In the genomic region with DNA sequence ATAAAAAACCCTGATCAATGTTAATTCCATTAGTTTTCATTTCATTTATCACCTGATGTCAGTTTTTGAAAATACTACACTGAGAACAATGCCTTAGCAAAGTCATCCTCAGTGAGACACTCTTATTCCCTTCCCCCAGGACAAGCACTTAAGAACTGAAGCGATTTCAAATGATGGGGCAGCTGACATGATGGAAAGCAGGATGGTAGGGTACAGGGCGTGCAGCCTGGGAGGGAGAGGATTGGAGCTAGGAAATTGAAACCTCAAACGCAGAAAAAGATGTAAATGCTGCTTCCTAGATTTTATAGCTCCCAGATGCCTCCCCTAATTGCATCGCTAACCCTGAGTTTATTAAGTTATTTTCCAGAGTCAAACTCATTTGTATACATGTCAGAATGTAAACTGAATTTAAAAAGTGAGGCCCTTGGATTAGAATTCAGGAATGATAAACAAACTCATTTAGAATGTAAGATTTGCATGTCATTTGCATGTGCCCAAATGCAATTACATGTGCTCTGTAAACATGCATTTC, we compare ENCODE assay signal across 21 mouse cellular contexts. TPM values are rescaled to one million over a fixed set of nuclear protein-coding genes. Genes with fewer than 3 reads are reported as not detected.
DNase-seq lines count a peak whose midpoint lies in the region; ATAC-seq lines count a peak whose summit lies in the region.
"Had no signal": no experiment of that assay in that cellular context is flagged by ENCODE, and none has a peak within 500 bp of the region (broad histone marks: within the 10 kb centered on the region; RNA-seq: fewer than 3 reads in every experiment).

No protein-coding gene starts in this region.

- H3K4me2 ChIP-seq in kidney, embryonic 14.5 days (replicated peaks; ENCODE audit: low read depth, low read length), result no peak overlapping the region
- no peak overlapping the region for H3K4me2 ChIP-seq in neural tube, embryonic 12.5 days (replicated peaks)
- H3K4me2 ChIP-seq: embryonic facial prominence, embryonic 12.5 days; limb, embryonic 15.5 days; liver, embryonic 15.5 days; stomach, embryonic 15.5 days had no signal

- H3K9me3 ChIP-seq in kidney, embryonic 14.5 days (ENCODE audit: control insufficient read depth, low read length), result no peaks in the 10 kb centered on the region
- no peaks in the 10 kb centered on the region for H3K9me3 ChIP-seq in neural tube, embryonic 12.5 days
- H3K9me3 ChIP-seq: embryonic facial prominence, embryonic 12.5 days; limb, embryonic 15.5 days; liver, embryonic 15.5 days; stomach, embryonic 15.5 days had no signal

- no peak overlapping the region for H3K4me3 ChIP-seq in kidney, embryonic 14.5 days (ENCODE audit: low read length)
- H3K4me3 ChIP-seq in neural tube, embryonic 12.5 days, result no peak overlapping the region
- H3K4me3 ChIP-seq: embryonic facial prominence, embryonic 12.5 days; limb, embryonic 15.5 days; liver, embryonic 15.5 days; stomach, embryonic 15.5 days had no signal

- no peak overlapping the region for H3K27ac ChIP-seq in kidney, embryonic 14.5 days (ENCODE audit: low read depth, low read length)
- no peak overlapping the region for H3K27ac ChIP-seq in neural tube, embryonic 12.5 days
- H3K27ac ChIP-seq: embryonic facial prominence, embryonic 12.5 days; limb, embryonic 15.5 days; liver, embryonic 15.5 days; stomach, embryonic 15.5 days had no signal

- H3K4me1 ChIP-seq in kidney, embryonic 14.5 days (ENCODE audit: control insufficient read depth, insufficient read depth, low read length), result 0 out of 2 replicates have a peak, but pooled peaks cover 4% of the 10 kb centered on the region
- peaks cover 14% of the 10 kb centered on the region; the same call in 1 of the 2 replicates for H3K4me1 ChIP-seq in neural tube, embryonic 12.5 days
- H3K4me1 ChIP-seq: limb, embryonic 15.5 days; liver, embryonic 15.5 days; stomach, embryonic 15.5 days had no signal

- peak; percentile 57; the same call in 1 of the 2 replicates for ATAC-seq in kidney, embryonic 14.5 days (ENCODE audit: low FRiP score, low TSS enrichment)
- peak; percentile 85 for ATAC-seq in neural tube, embryonic 12.5 days (ENCODE audit: low FRiP score, low read depth)
- ATAC-seq: forebrain, embryonic 16.5 days; lung, postnatal 0 days had no signal

- no peak overlapping the region for H3K9ac ChIP-seq in kidney, embryonic 14.5 days (ENCODE audit: low read depth, low read length)
- H3K9ac ChIP-seq in neural tube, embryonic 12.5 days, result no peak overlapping the region
- H3K9ac ChIP-seq: embryonic facial prominence, embryonic 12.5 days; limb, embryonic 15.5 days; liver, embryonic 15.5 days; stomach, embryonic 15.5 days had no signal

- H3K27me3 ChIP-seq in kidney, embryonic 14.5 days (ENCODE audit: control insufficient read depth, insufficient read depth, low read length), result no peaks in the 10 kb centered on the region
- H3K27me3 ChIP-seq in neural tube, embryonic 12.5 days (replicated peaks), result no peaks in the 10 kb centered on the region
- H3K27me3 ChIP-seq: embryonic facial prominence, embryonic 12.5 days; limb, embryonic 15.5 days; liver, embryonic 15.5 days; stomach, embryonic 15.5 days had no signal

- no peak for DNase-seq in kidney, adult 18-20 months
- peak; percentile 25 for DNase-seq in embryo, embryonic 11 days
- peak; percentile 51 for DNase-seq in forelimb bud, embryonic 11.5 days (ENCODE audit: low read depth, low spot score)
- DNase-seq in lung, postnatal 4 days, result no peak
- no peak for DNase-seq in cerebellum, adult 11-12 months
- DNase-seq in testis, postnatal 14 days (ENCODE audit: low spot score), result no peak
- DNase-seq: adrenal gland, postnatal 10 days; cerebellum, postnatal 14 days; gastrocnemius, postnatal 36 days; kidney, adult 2 months; kidney, postnatal 36 days; layer of hippocampus, adult 9-11 months; right cerebral cortex, postnatal 14 days had no signal

- no peaks in the 10 kb centered on the region for H3K36me3 ChIP-seq in kidney, embryonic 14.5 days (ENCODE audit: control insufficient read depth, insufficient read depth, low read length)
- no peaks in the 10 kb centered on the region for H3K36me3 ChIP-seq in neural tube, embryonic 12.5 days
- H3K36me3 ChIP-seq: embryonic facial prominence, embryonic 12.5 days; limb, embryonic 15.5 days; liver, embryonic 15.5 days; stomach, embryonic 15.5 days had no signal

- 19% methylated on average over 4 of the region's 4 CpGs for WGBS in kidney, embryonic 14.5 days
- WGBS in neural tube, embryonic 12.5 days, result 18% methylated on average over 4 of the region's 4 CpGs

RNA-seq across cellular contexts. Expression of a gene that starts 58.2 kb away (rescaled TPM):
- polyA plus RNA-seq in kidney, embryonic 14.5 days (2014; fragmentation: Nextera tagmentation; extraction: Ambion mirVana), result 30.6 and 34.1 TPM in 2 replicates
- 57.3 and 65.8 TPM in 2 replicates for polyA plus RNA-seq in neural tube, embryonic 12.5 days (2016; fragmentation: Nextera tagmentation; extraction: Ambion mirVana)

Comparison
In these comparisons a context has a peak if more than half of its experiments do, and no peak if none do; other contexts are left out.
1. DNase-seq: peak in embryo, embryonic 11 days (single experiment) and forelimb bud, embryonic 11.5 days (single experiment); none in kidney, adult 18-20 months (single experiment), lung, postnatal 4 days (0 of 2), cerebellum, adult 11-12 months (single experiment) and testis, postnatal 14 days (single experiment).